Mouse (Mus musculus): ENCODE data around the gene Naxd. TPM values are rescaled to one million over a fixed set of nuclear protein-coding genes. Genes with fewer than 3 reads are reported as not detected.

The Naxd gene
- polyA plus RNA-seq (2015; fragmentation: Nextera tagmentation; extraction: Ambion mirVana): 51.1 and 60.7 TPM in 2 replicates

GRCm38 (mm10) chr8:11497017-11497990 is at the start of gene Naxd:
Naxd (plus strand) TSS chr8:11497506.

GRCm38 (mm10) chr8:11477811-11478761 is 19.2 kb upstream of the Naxd start, which contains the start of gene Rab20:
Rab20 (minus strand) TSS chr8:11478710.

GRCm38 (mm10) chr8:11550281-11550948 is 53.1 kb downstream of the Naxd start, which contains the start of gene Cars2:
Cars2 (minus strand) TSS chr8:11550783.

GRCm38 (mm10) chr8:11554799-11555719 is 57.8 kb downstream of the Naxd start, which contains the start of gene Ing1:
Ing1 (plus strand) TSS chr8:11555571.

Other genes with a start within 250 kb of the Naxd start
- gene Col4a2, start 184.7 kb upstream of the Naxd start, polyA plus RNA-seq (2015; fragmentation: Nextera tagmentation; extraction: Ambion mirVana): 93.5 and 103 TPM in 2 replicates
- gene Col4a1, start 184.7 kb upstream of the Naxd start, polyA plus RNA-seq (2015; fragmentation: Nextera tagmentation; extraction: Ambion mirVana): 209 and 217 TPM in 2 replicates
- 0.97 and 1.1 TPM in 2 replicates for gene Rab20, start 18.8 kb upstream of the Naxd start, polyA plus RNA-seq (2015; fragmentation: Nextera tagmentation; extraction: Ambion mirVana)
- gene Cars2, start 53.3 kb downstream of the Naxd start, polyA plus RNA-seq (2015; fragmentation: Nextera tagmentation; extraction: Ambion mirVana): 13.3 and 14.0 TPM in 2 replicates
- 18.9 and 22.0 TPM in 2 replicates for gene Ing1, start 58.1 kb downstream of the Naxd start, polyA plus RNA-seq (2015; fragmentation: Nextera tagmentation; extraction: Ambion mirVana)
- 59.1 and 64.3 TPM in 2 replicates for gene Ankrd10, start 138.3 kb downstream of the Naxd start, polyA plus RNA-seq (2015; fragmentation: Nextera tagmentation; extraction: Ambion mirVana)
- 0.45 TPM in 1 of 2 replicates, not detected in the other for gene 1700016D06Rik, start 203.6 kb downstream of the Naxd start, polyA plus RNA-seq (2015; fragmentation: Nextera tagmentation; extraction: Ambion mirVana)
- gene Arhgef7, start 230.2 kb downstream of the Naxd start, polyA plus RNA-seq (2015; fragmentation: Nextera tagmentation; extraction: Ambion mirVana): 28.9 and 31.4 TPM in 2 replicates